9 mouse cellular contexts compared by ENCODE assay signal in genomic region chr17:23549441-23549840, GRCm38 (mm10). TPM values are rescaled to one million over a fixed set of nuclear protein-coding genes. Genes with fewer than 3 reads are reported as not detected.
DNase-seq lines count a peak whose midpoint lies in the region; ATAC-seq and TF ChIP-seq lines count a peak whose summit lies in the region.
"Had no signal": no experiment of that assay in that cellular context is flagged by ENCODE, and none has a peak within 500 bp of the region (broad histone marks: within the 10 kb centered on the region; RNA-seq: fewer than 3 reads in every experiment).

No protein-coding gene starts in this region.

- H3K4me1 ChIP-seq in kidney, embryonic 14.5 days (ENCODE audit: control insufficient read depth, insufficient read depth, low read length) = peaks cover 5% of the 10 kb centered on the region; the same call in 1 of the 2 replicates
- H3K4me1 ChIP-seq in ES-E14 (ENCODE audit: control insufficient read depth in 2 of 2, insufficient read depth in 2 of 2, low read length in 2 of 2, poor library complexity in 1 of 2) = peaks cover 0 to 15% of the 10 kb centered on the region in 2 experiments; a peak in 3 of 4 replicates
- H3K4me1 ChIP-seq in intestine, embryonic 14.5 days (replicated peaks; ENCODE audit: control insufficient read depth, insufficient read depth, low read length) = peaks cover 8% of the 10 kb centered on the region; the same call in 1 of the 2 replicates

- no peak overlapping the region for H3K27ac ChIP-seq in kidney, embryonic 14.5 days (ENCODE audit: low read depth, low read length)
- no peak overlapping the region for H3K27ac ChIP-seq in ES-E14 (ENCODE audit: insufficient read depth, low read depth, low read length, poor library complexity, severe bottlenecking)
- no peak overlapping the region for H3K27ac ChIP-seq in intestine, embryonic 14.5 days (ENCODE audit: low read depth)

- H3K4me2 ChIP-seq in kidney, embryonic 14.5 days (replicated peaks; ENCODE audit: low read depth, low read length) = peak overlapping the region; percentile 79
- H3K4me2 ChIP-seq in intestine, embryonic 14.5 days (ENCODE audit: low read length) = peak overlapping the region; percentile 81
- H3K4me2 ChIP-seq in myocyte (ENCODE audit: low read depth) = peak overlapping the region; percentile 84

- no peak for TF ChIP-seq POLR2A in myocyte (IDR thresholded peaks at IDR 0.05; ENCODE audit: insufficient read length, low read depth)

- in situ Hi-C loops in ES-E14 (cut with MboI; ENCODE audit: low sequenced_read_pairs in 2 of 2, unreplicated experiment in 2 of 2) = no loop called here

- no peak for ATAC-seq in kidney, embryonic 14.5 days (ENCODE audit: low FRiP score, low TSS enrichment)
- no peak for ATAC-seq in intestine, embryonic 14.5 days (replicated peaks; ENCODE audit: low FRiP score, low TSS enrichment, low read depth)

- WGBS in kidney, embryonic 14.5 days = 4% methylated on average over 9 of the region's 9 CpGs
- 6% methylated on average over 9 of the region's 9 CpGs for WGBS in intestine, embryonic 14.5 days

- H3K36me3 ChIP-seq in kidney, embryonic 14.5 days (ENCODE audit: control insufficient read depth, insufficient read depth, low read length) = no peaks in the 10 kb centered on the region
- H3K36me3 ChIP-seq in ES-E14 (ENCODE audit: control insufficient read depth, insufficient read depth, low read length, poor library complexity, severe bottlenecking) (no peaks in the 10 kb centered on the region), myocyte (ENCODE audit: control insufficient read depth, insufficient read depth) (no peaks in the 10 kb centered on the region)
- H3K36me3 ChIP-seq in intestine, embryonic 14.5 days (ENCODE audit: control insufficient read depth, insufficient read depth, low read length) = no peaks in the 10 kb centered on the region

- H3K79me2 ChIP-seq in myocyte (ENCODE audit: control insufficient read depth, insufficient read depth) = no peaks in the 10 kb centered on the region

- H3K27me3 ChIP-seq in kidney, embryonic 14.5 days (ENCODE audit: control insufficient read depth, insufficient read depth, low read length) = no peaks in the 10 kb centered on the region
- no peaks in the 10 kb centered on the region for H3K27me3 ChIP-seq in intestine, embryonic 14.5 days (replicated peaks; ENCODE audit: control insufficient read depth, insufficient read depth, low read length)
- H3K27me3 ChIP-seq in myocyte (ENCODE audit: control insufficient read depth, insufficient read depth, insufficient read length) = no peaks in the 10 kb centered on the region

- no peak overlapping the region; the same call in 1 of the 2 replicates for H3K9ac ChIP-seq in kidney, embryonic 14.5 days (ENCODE audit: low read depth, low read length)
- no peak overlapping the region for H3K9ac ChIP-seq in ES-E14 (ENCODE audit: insufficient read depth, low read depth, low read length, poor library complexity, severe bottlenecking)
- 0 out of 2 replicates have a peak overlapping the region, but pooled peaks have one; percentile 27 for H3K9ac ChIP-seq in intestine, embryonic 14.5 days (ENCODE audit: low read length)

- no peak overlapping the region for H3ac ChIP-seq in myocyte (ENCODE audit: control insufficient read depth, insufficient read length)

- H3K4me3 ChIP-seq in kidney, embryonic 14.5 days (ENCODE audit: low read length) = peak overlapping the region; percentile 64
- H3K4me3 ChIP-seq in ES-E14 (ENCODE audit: insufficient read depth in 1 of 2, low read depth in 1 of 2, low read length in 2 of 2, poor library complexity in 1 of 2, severe bottlenecking in 1 of 2) (peak overlapping the region; percentile 58 to 87), myocyte (peak overlapping the region; percentile 55)
- peak overlapping the region; percentile 72 for H3K4me3 ChIP-seq in intestine, embryonic 14.5 days (ENCODE audit: low read depth, low read length)

- intact Hi-C loops in gastrocnemius, postnatal 14 days (cut with DNase I; ENCODE audit: low total_unique reads) = no loop called here

- H3K9me3 ChIP-seq in kidney, embryonic 14.5 days (ENCODE audit: control insufficient read depth, low read length) = no peaks in the 10 kb centered on the region
- H3K9me3 ChIP-seq in ES-E14 (ENCODE audit: control insufficient read depth, insufficient read depth, low read depth, low read length) = no peaks in the 10 kb centered on the region
- H3K9me3 ChIP-seq in intestine, embryonic 14.5 days (ENCODE audit: control insufficient read depth, low read length) = no peaks in the 10 kb centered on the region

- no peak for DNase-seq in kidney, adult 9 months
- no peak for DNase-seq in ES-E14 (ENCODE audit: low read depth, low spot score)
- peak; percentile 29 for DNase-seq in embryo, embryonic 9.5 days (ENCODE audit: extremely low spot score)
- DNase-seq in intestine, embryonic 14.5 days (ENCODE audit: low spot score) = no peak
- DNase-seq in adrenal gland, postnatal 4 days (ENCODE audit: low spot score in 2 of 2) = no peak
- no peak for DNase-seq in gastrocnemius, postnatal 14 days

TF ChIP-seq in ES-E14, 5 proteins besides CTCF, POLR2A, EP300 and RAD21:
- TF ChIP-seq MAFK (IDR thresholded peaks at IDR 0.05; ENCODE audit: insufficient read depth, low read depth, low read length) (no peak), HCFC1 (IDR thresholded peaks at IDR 0.05; ENCODE audit: borderline replicate concordance, insufficient read depth, low read length) (no peak), CHD2 (IDR thresholded peaks at IDR 0.05; ENCODE audit: low read depth, low read length) (no peak), ZC3H11A (IDR thresholded peaks at IDR 0.05; ENCODE audit: borderline replicate concordance, low read depth, low read length) (no peak), ZNF384 (IDR thresholded peaks at IDR 0.05; ENCODE audit: low read depth, low read length) (no peak)

TF ChIP-seq in myocyte, 11 proteins besides CTCF, POLR2A, EP300 and RAD21:
- TF ChIP-seq TCF3 (IDR thresholded peaks at IDR 0.05; ENCODE audit: insufficient read length, low read depth) (no peak), USF1 (IDR thresholded peaks at IDR 0.05; ENCODE audit: low read depth) (peak; percentile 68)
TF ChIP-seq in myocyte: peak in this region for 1.

RNA-seq across cellular contexts. Expression of gene Zfp213, which starts 14.6 kb away (rescaled TPM):
- 19.5 and 24.9 TPM in 2 replicates for polyA plus RNA-seq in kidney, embryonic 14.5 days (2014; fragmentation: Nextera tagmentation; extraction: Ambion mirVana)
- 8.4 and 8.8 TPM in 2 replicates for total RNA-seq in ES-E14 (2012; rRNA removed)
- 19.1 and 19.7 TPM in 2 replicates for polyA plus RNA-seq in intestine, embryonic 14.5 days (2014; fragmentation: Nextera tagmentation; extraction: Ambion mirVana)
- 9.9 TPM for polyA plus RNA-seq in myocyte (2012; fragmentation: generic; extraction: Trizol)
- total RNA-seq in adrenal gland, postnatal 4 days (2021) = 10 to 100 TPM in 1 of 2 experiments, 1 to 10 TPM in 1; 8.5 to 11.5 TPM
- 1 to 10 TPM; 2.2 to 2.6 TPM for total RNA-seq in gastrocnemius, postnatal 14 days (2021)

RNA-seq across cellular contexts. Expression of gene Zfp13, which starts 49.8 kb away (rescaled TPM):
- polyA plus RNA-seq in kidney, embryonic 14.5 days (2014; fragmentation: Nextera tagmentation; extraction: Ambion mirVana) = 15.3 and 19.1 TPM in 2 replicates
- 19.9 and 26.9 TPM in 2 replicates for total RNA-seq in ES-E14 (2012; rRNA removed)
- polyA plus RNA-seq in intestine, embryonic 14.5 days (2014; fragmentation: Nextera tagmentation; extraction: Ambion mirVana) = 12.3 and 14.8 TPM in 2 replicates
- 5.1 TPM for polyA plus RNA-seq in myocyte (2012; fragmentation: generic; extraction: Trizol)
- 10 to 100 TPM; 27.5 to 29.7 TPM for total RNA-seq in adrenal gland, postnatal 4 days (2021)
- total RNA-seq in gastrocnemius, postnatal 14 days (2021) = 1 to 10 TPM; 4.9 TPM

RNA-seq across cellular contexts. Expression of gene Zscan10, which starts 51.2 kb away (rescaled TPM):
- polyA plus RNA-seq in kidney, embryonic 14.5 days (2014; fragmentation: Nextera tagmentation; extraction: Ambion mirVana) = 0.29 and 0.45 TPM in 2 replicates
- total RNA-seq in ES-E14 (2012; rRNA removed) = 62.5 and 93.1 TPM in 2 replicates
- 0.14 TPM in 1 of 2 replicates, not detected in the other for polyA plus RNA-seq in intestine, embryonic 14.5 days (2014; fragmentation: Nextera tagmentation; extraction: Ambion mirVana)
- 0.02 TPM for polyA plus RNA-seq in myocyte (2012; fragmentation: generic; extraction: Trizol)
- not detected for total RNA-seq in adrenal gland, postnatal 4 days (2021)
- total RNA-seq in gastrocnemius, postnatal 14 days (2021) = not detected
- total RNA-seq: left cerebral cortex, adult 18-20 months had no signal

Comparison
In these comparisons a context has a peak if more than half of its experiments do, and no peak if none do; other contexts are left out.
1. RNA of gene Zscan10, which starts 51.2 kb away (total RNA-seq): 62.5 to 93.1 TPM in ES-E14; not detected in gastrocnemius, postnatal 14 days and not detected in adrenal gland, postnatal 4 days; every median in the first group is over 10 times any median in the second.
2. Peak in every context shown above with its lines, with median percentiles within 50 percentile points of each other: H3K4me2 ChIP-seq and H3K4me3 ChIP-seq.